Mouse (Mus musculus) ES-Bruce4 (cell line): Measurements from ENCODE around the gene Calcoco2.

Experiments
- EP300 ChIP-seq: IDR thresholded peaks from 2 replicates; pipeline ENCODE4 v1.6.1; 2011; ENCODE audit warnings: low read depth, low read length; ENCODE audit not compliant: insufficient read depth
- POLR2A ChIP-seq: IDR thresholded peaks from one replicate; pipeline ENCODE4 v1.8.1; 2011; ENCODE audit warnings: low read length; ENCODE audit not compliant: insufficient read depth

GRCm38 (mm10) chr11:96080736-96081135 is 31.0 kb downstream of the Calcoco2 start:
- no peak for TF ChIP-seq EP300
- TF ChIP-seq POLR2A, result no peak
